Mouse (Mus musculus) embryonic facial prominence, embryonic 10.5 days (tissue): Measurements from ENCODE around the gene Ggt7. TPM values are rescaled to one million over a fixed set of nuclear protein-coding genes. Genes with fewer than 3 reads are reported as not detected.
"Not testable (repeated sequence)": the region's sequence is repeated elsewhere in the genome, so short reads cannot be mapped to it uniquely, and the experiment has no call there.

ENCODE experiments used
- DNase-seq: peaks from one replicate; pipeline ENCODE4 v3.0.0-alpha.2; 2017; ENCODE audit warnings: low spot score
- H3K27ac ChIP-seq: fragments of 300-500 bp; sonication (generic); replicated peaks from 2 replicates; pipeline ENCODE4 v1.5.1; 2016; ENCODE audit warnings: mild to moderate bottlenecking
- H3K27me3 ChIP-seq: fragments of 300-500 bp; sonication (generic); replicated peaks from 2 replicates; pipeline ENCODE4 v1.6.1; 2016; ENCODE audit warnings: low read depth, mild to moderate bottlenecking; ENCODE audit not compliant: poor library complexity, severe bottlenecking
- H3K36me3 ChIP-seq: fragments of 300-500 bp; sonication (generic); replicated peaks from 2 replicates; pipeline ENCODE4 v1.6.1; 2016; ENCODE audit warnings: mild to moderate bottlenecking, moderate library complexity
- H3K4me1 ChIP-seq: fragments of 300-500 bp; sonication (generic); 2 replicates; pipeline ENCODE4 v1.6.1; 2016
- H3K4me3 ChIP-seq: fragments of 300-500 bp; sonication (generic); 2 replicates; pipeline ENCODE4 v1.5.1; 2016; ENCODE audit warnings: mild to moderate bottlenecking, moderate library complexity
- H3K9me3 ChIP-seq: fragments of 300-500 bp; sonication (generic); 2 replicates; pipeline ENCODE4 v1.6.1; 2016; ENCODE audit warnings: mild to moderate bottlenecking
- WGBS: fragments of 180-500 bp; shearing (Covaris S2); methylation state at CpG from one replicate; pipeline ENCODE4 v1.1.7; 2016; 5-methylcytosine and 5-hydroxymethylcytosine counted together
- polyA plus RNA-seq: library from polyadenylated mRNA; unstranded; fragments of >200 nt; fragmentation: Nextera tagmentation; extraction: Ambion mirVana; gene quantifications from 2 replicates; pipeline ENCODE4 v1.2.1, GENCODE M21; 2016

The Ggt7 gene
- polyA plus RNA-seq, 1 experiment from 2014 or later, result 7.3 TPM

- H3K4me3 ChIP-seq, result no peak overlapping the region
- WGBS, result 87% methylated on average over 7 of the region's 7 CpGs
Measured at GRCm38 (mm10) chr2:155502596-155502995, 15.4 kb downstream of the Ggt7 start.

GRCm38 (mm10) chr2:155490998-155491397 lies 27.0 kb downstream of the Ggt7 start:
- no peaks in the 10 kb centered on the region for H3K9me3 ChIP-seq
- no peaks in the 10 kb centered on the region for H3K4me1 ChIP-seq

More at GRCm38 (mm10) chr2:155502596-155502995, 15.4 kb downstream of the Ggt7 start:
- Histone ChIP-seq H3K4me1 (peaks cover 12% of the 10 kb centered on the region), H3K36me3 (no peaks in the 10 kb centered on the region), H3K27ac (no peak overlapping the region), H3K9me3 (no peaks in the 10 kb centered on the region), H3K27me3 (no peaks in the 10 kb centered on the region)
- no peak for DNase-seq

GRCm38 (mm10) chr2:155482021-155482420 lies 36.0 kb downstream of the Ggt7 start:
- no peak overlapping the region for H3K4me3 ChIP-seq
- no peaks in the 10 kb centered on the region for H3K27me3 ChIP-seq
- H3K9me3 ChIP-seq, result no peaks in the 10 kb centered on the region
- DNase-seq, result peak; percentile 72
- WGBS, result 40% methylated on average over 3 of the region's 3 CpGs
- H3K4me1 ChIP-seq, result no peaks in the 10 kb centered on the region
- no peak overlapping the region for H3K27ac ChIP-seq
- H3K36me3 ChIP-seq, result no peaks in the 10 kb centered on the region

More at GRCm38 (mm10) chr2:155490998-155491397, 27.0 kb downstream of the Ggt7 start:
- DNase-seq, result no peak
- Histone ChIP-seq H3K36me3 (no peaks in the 10 kb centered on the region), H3K27me3 (no peaks in the 10 kb centered on the region), H3K4me3 (no peak overlapping the region), H3K27ac (no peak overlapping the region)
- WGBS, result 92% methylated on average over 6 of the region's 6 CpGs

- WGBS, result under 1% methylated on average over 66 of the region's 72 CpGs
- H3K9me3 ChIP-seq, result no peaks in the 10 kb centered on the region
- H3K27me3 ChIP-seq, result peaks cover 10% of the 10 kb centered on the region
- H3K4me3 ChIP-seq, result peak within 1 kb of the TSS; percentile 92
- peaks cover 11% of the 10 kb centered on the region for H3K4me1 ChIP-seq
- no peaks in the 10 kb centered on the region for H3K36me3 ChIP-seq
- peak within 1 kb of the TSS; percentile 96 for H3K27ac ChIP-seq
- peak; percentile 92 for DNase-seq
Measured at GRCm38 (mm10) chr2:155473570-155474088, 44.4 kb downstream of the Ggt7 start, which contains the start of gene Ncoa6. Gene Ncoa6 (minus strand): TSS chr2:155473894.

GRCm38 (mm10) chr2:155472671-155473569 lies 45.1 kb downstream of the Ggt7 start:
- Histone ChIP-seq H3K4me1 (peaks cover 11% of the 10 kb centered on the region), H3K36me3 (no peaks in the 10 kb centered on the region), H3K4me3 (peak overlapping the region; percentile 92), H3K27ac (peak overlapping the region; percentile 96), H3K9me3 (no peaks in the 10 kb centered on the region), H3K27me3 (peaks cover 10% of the 10 kb centered on the region)
- under 1% methylated on average over 71 of the region's 71 CpGs for WGBS
- peak; percentile 66 for DNase-seq

GRCm38 (mm10) chr2:155466861-155467260 lies 51.2 kb downstream of the Ggt7 start:
- no peak for DNase-seq
- Histone ChIP-seq H3K27ac (no peak overlapping the region), H3K27me3 (no peaks in the 10 kb centered on the region), H3K4me1 (no peaks in the 10 kb centered on the region), H3K4me3 (no peak overlapping the region), H3K9me3 (no peaks in the 10 kb centered on the region), H3K36me3 (peaks cover 13% of the 10 kb centered on the region)
- WGBS, result 90% methylated on average over 1 of the region's 1 CpGs

- Histone ChIP-seq H3K36me3 (peaks cover 36% of the 10 kb centered on the region), H3K4me1 (no peaks in the 10 kb centered on the region), H3K27ac (no peak overlapping the region), H3K9me3 (no peaks in the 10 kb centered on the region), H3K4me3 (no peak overlapping the region), H3K27me3 (no peaks in the 10 kb centered on the region)
- DNase-seq, result no peak
- WGBS, result 88% methylated on average over 7 of the region's 7 CpGs
Measured at GRCm38 (mm10) chr2:155453591-155453990, 64.4 kb downstream of the Ggt7 start.

- H3K4me3 ChIP-seq, result no peak overlapping the region
- no peaks in the 10 kb centered on the region for H3K9me3 ChIP-seq
- 83% methylated on average over 5 of the region's 5 CpGs for WGBS
- DNase-seq, result no peak
- H3K36me3 ChIP-seq, result peaks cover 28% of the 10 kb centered on the region
- H3K27ac ChIP-seq, result no peak overlapping the region
- H3K4me1 ChIP-seq, result no peaks in the 10 kb centered on the region
- H3K27me3 ChIP-seq, result no peaks in the 10 kb centered on the region
Measured at GRCm38 (mm10) chr2:155451256-155451655, 66.8 kb downstream of the Ggt7 start.

- H3K4me1 ChIP-seq, H3K36me3 ChIP-seq, H3K27me3 ChIP-seq, DNase-seq, H3K27ac ChIP-seq, H3K4me3 ChIP-seq, H3K9me3 ChIP-seq: not testable (repeated sequence)
- WGBS, result 96% methylated on average over 1 of the region's 1 CpGs
Measured at GRCm38 (mm10) chr2:155447906-155448305, 70.1 kb downstream of the Ggt7 start.

- DNase-seq, result no peak
- 61% methylated on average over 2 of the region's 2 CpGs for WGBS
- Histone ChIP-seq H3K27ac (no peak overlapping the region), H3K27me3 (no peaks in the 10 kb centered on the region), H3K4me3 (no peak overlapping the region), H3K9me3 (no peaks in the 10 kb centered on the region), H3K4me1 (peaks cover 4% of the 10 kb centered on the region; the same call in 1 of the 2 replicates), H3K36me3 (peaks cover 5% of the 10 kb centered on the region; the same call in 1 of the 2 replicates)
Measured at GRCm38 (mm10) chr2:155443446-155443845, 74.6 kb downstream of the Ggt7 start.

GRCm38 (mm10) chr2:155442916-155443315 lies 75.1 kb downstream of the Ggt7 start:
- Histone ChIP-seq H3K36me3 (peaks cover 6% of the 10 kb centered on the region), H3K4me3 (no peak overlapping the region), H3K27ac (no peak overlapping the region), H3K9me3 (no peaks in the 10 kb centered on the region), H3K4me1 (peaks cover 4% of the 10 kb centered on the region; the same call in 1 of the 2 replicates), H3K27me3 (no peaks in the 10 kb centered on the region)
- DNase-seq, result no peak
- 79% methylated on average over 4 of the region's 4 CpGs for WGBS
